Mouse (Mus musculus): ENCODE results near the gene Wfdc21. TPM values are rescaled to one million over a fixed set of nuclear protein-coding genes. Genes with fewer than 3 reads are reported as not detected.

Wfdc21 gene
- polyA plus RNA-seq, 1 experiment from 2014 or later = 3.4 TPM

- Histone ChIP-seq H3K4me3 (ENCODE audit: low read depth, low read length) (no peak overlapping the region), H3K4me1 (replicated peaks; ENCODE audit: control insufficient read depth, insufficient read depth) (no peaks in the 10 kb centered on the region), H3K27ac (replicated peaks) (no peak overlapping the region), H3K36me3 (ENCODE audit: control insufficient read depth, insufficient read depth, low read length) (peaks cover 23% of the 10 kb centered on the region), H3K4me2 (replicated peaks; ENCODE audit: low read depth) (no peak overlapping the region), H3K9ac (ENCODE audit: low read length) (no peak overlapping the region), H3K9me3 (ENCODE audit: control insufficient read depth, low read length) (no peaks in the 10 kb centered on the region), H3K27me3 (ENCODE audit: control insufficient read depth, insufficient read depth, low read length) (no peaks in the 10 kb centered on the region)
- no peak for ATAC-seq (ENCODE audit: low FRiP score, low TSS enrichment)
- WGBS = 74% methylated on average over 14 of the region's 14 CpGs
- DNase-seq (ENCODE audit: low spot score) = no peak
- TF ChIP-seq CTCF (IDR thresholded peaks at IDR 0.05; ENCODE audit: low read depth) = no peak
- TF ChIP-seq EP300 (optimal IDR thresholded peaks at IDR 0.05) = no peak
Measured at GRCm38 (mm10) chr11:83783931-83784600, 37.3 kb downstream of the Wfdc21 start.

GRCm38 (mm10) chr11:83784661-83785060 is 37.9 kb downstream of the Wfdc21 start:
- no peak overlapping the region for H3K27ac ChIP-seq (replicated peaks)
- ATAC-seq (ENCODE audit: low FRiP score, low TSS enrichment) (no peak), DNase-seq (ENCODE audit: low spot score) (no peak)
- H3K9me3 ChIP-seq (ENCODE audit: control insufficient read depth, low read length) = no peaks in the 10 kb centered on the region
- H3K4me2 ChIP-seq (replicated peaks; ENCODE audit: low read depth) = no peak overlapping the region
- TF ChIP-seq CTCF (IDR thresholded peaks at IDR 0.05; ENCODE audit: low read depth) (peak; percentile 39), EP300 (optimal IDR thresholded peaks at IDR 0.05) (no peak)
- H3K36me3 ChIP-seq (ENCODE audit: control insufficient read depth, insufficient read depth, low read length) = peaks cover 23% of the 10 kb centered on the region
- H3K4me3 ChIP-seq (ENCODE audit: low read depth, low read length) = no peak overlapping the region
- WGBS = 80% methylated on average over 2 of the region's 2 CpGs
- H3K9ac ChIP-seq (ENCODE audit: low read length) = no peak overlapping the region
- H3K27me3 ChIP-seq (ENCODE audit: control insufficient read depth, insufficient read depth, low read length) = no peaks in the 10 kb centered on the region
- H3K4me1 ChIP-seq (replicated peaks; ENCODE audit: control insufficient read depth, insufficient read depth) = no peaks in the 10 kb centered on the region

- WGBS = 3% methylated on average over 2 of the region's 2 CpGs
- Histone ChIP-seq H3K4me2 (replicated peaks; ENCODE audit: low read depth) (no peak overlapping the region), H3K36me3 (ENCODE audit: control insufficient read depth, insufficient read depth, low read length) (peaks cover 18% of the 10 kb centered on the region), H3K27me3 (ENCODE audit: control insufficient read depth, insufficient read depth, low read length) (no peaks in the 10 kb centered on the region), H3K27ac (replicated peaks) (no peak overlapping the region), H3K4me1 (replicated peaks; ENCODE audit: control insufficient read depth, insufficient read depth) (no peaks in the 10 kb centered on the region), H3K9me3 (ENCODE audit: control insufficient read depth, low read length) (no peaks in the 10 kb centered on the region), H3K9ac (ENCODE audit: low read length) (no peak overlapping the region), H3K4me3 (ENCODE audit: low read depth, low read length) (no peak overlapping the region)
- DNase-seq (ENCODE audit: low spot score) = peak; percentile 57
- ATAC-seq (ENCODE audit: low FRiP score, low TSS enrichment) = peak; percentile 59; the same call in 1 of the 2 replicates
- TF ChIP-seq CTCF (IDR thresholded peaks at IDR 0.05; ENCODE audit: low read depth) (peak; percentile 87), EP300 (optimal IDR thresholded peaks at IDR 0.05) (no peak)
Measured at GRCm38 (mm10) chr11:83785366-83785765, 38.6 kb downstream of the Wfdc21 start.

GRCm38 (mm10) chr11:83786835-83787234 is 40.1 kb downstream of the Wfdc21 start:
- Histone ChIP-seq H3K4me2 (replicated peaks; ENCODE audit: low read depth) (no peak overlapping the region), H3K9me3 (ENCODE audit: control insufficient read depth, low read length) (no peaks in the 10 kb centered on the region), H3K4me1 (replicated peaks; ENCODE audit: control insufficient read depth, insufficient read depth) (no peaks in the 10 kb centered on the region), H3K9ac (ENCODE audit: low read length) (no peak overlapping the region), H3K27me3 (ENCODE audit: control insufficient read depth, insufficient read depth, low read length) (no peaks in the 10 kb centered on the region), H3K4me3 (ENCODE audit: low read depth, low read length) (no peak overlapping the region), H3K27ac (replicated peaks) (0 out of 2 replicates have a peak overlapping the region, but pooled peaks have one; percentile 18), H3K36me3 (ENCODE audit: control insufficient read depth, insufficient read depth, low read length) (0 out of 2 replicates have a peak, but pooled peaks cover 6% of the 10 kb centered on the region)
- 52% methylated on average over 4 of the region's 4 CpGs for WGBS
- TF ChIP-seq CTCF (IDR thresholded peaks at IDR 0.05; ENCODE audit: low read depth) (no peak), EP300 (optimal IDR thresholded peaks at IDR 0.05) (no peak)
- ATAC-seq (ENCODE audit: low FRiP score, low TSS enrichment) = peak; percentile 46; the same call in 1 of the 2 replicates
- peak; percentile 52 for DNase-seq (ENCODE audit: low spot score)

GRCm38 (mm10) chr11:83787401-83788021 is 40.8 kb downstream of the Wfdc21 start:
- no peaks in the 10 kb centered on the region for H3K9me3 ChIP-seq (ENCODE audit: control insufficient read depth, low read length)
- H3K4me2 ChIP-seq (replicated peaks; ENCODE audit: low read depth) = no peak overlapping the region
- ATAC-seq (ENCODE audit: low FRiP score, low TSS enrichment) (no peak), DNase-seq (ENCODE audit: low spot score) (no peak)
- no peak overlapping the region for H3K9ac ChIP-seq (ENCODE audit: low read length)
- no peaks in the 10 kb centered on the region for H3K27me3 ChIP-seq (ENCODE audit: control insufficient read depth, insufficient read depth, low read length)
- TF ChIP-seq EP300 (optimal IDR thresholded peaks at IDR 0.05) (no peak), CTCF (IDR thresholded peaks at IDR 0.05; ENCODE audit: low read depth) (peak; percentile 32)
- 78% methylated on average over 15 of the region's 15 CpGs for WGBS
- H3K36me3 ChIP-seq (ENCODE audit: control insufficient read depth, insufficient read depth, low read length) = 0 out of 2 replicates have a peak, but pooled peaks cover 6% of the 10 kb centered on the region
- H3K4me1 ChIP-seq (replicated peaks; ENCODE audit: control insufficient read depth, insufficient read depth) = no peaks in the 10 kb centered on the region
- 0 out of 2 replicates have a peak overlapping the region, but pooled peaks have one; percentile 18 for H3K27ac ChIP-seq (replicated peaks)
- H3K4me3 ChIP-seq (ENCODE audit: low read depth, low read length) = no peak overlapping the region

- no peak for TF ChIP-seq CTCF (IDR thresholded peaks at IDR 0.05; ENCODE audit: low read depth)
- no peak for TF ChIP-seq EP300 (optimal IDR thresholded peaks at IDR 0.05)
- no peak overlapping the region for H3K4me2 ChIP-seq (replicated peaks; ENCODE audit: low read depth)
- H3K9me3 ChIP-seq (ENCODE audit: control insufficient read depth, low read length) = no peaks in the 10 kb centered on the region
- no peaks in the 10 kb centered on the region for H3K27me3 ChIP-seq (ENCODE audit: control insufficient read depth, insufficient read depth, low read length)
- no peaks in the 10 kb centered on the region for H3K4me1 ChIP-seq (replicated peaks; ENCODE audit: control insufficient read depth, insufficient read depth)
- 77% methylated on average over 8 of the region's 8 CpGs for WGBS
- no peak overlapping the region for H3K9ac ChIP-seq (ENCODE audit: low read length)
- H3K36me3 ChIP-seq (ENCODE audit: control insufficient read depth, insufficient read depth, low read length) = 0 out of 2 replicates have a peak, but pooled peaks cover under 1% of the 10 kb centered on the region
- no peak overlapping the region for H3K27ac ChIP-seq (replicated peaks)
- H3K4me3 ChIP-seq (ENCODE audit: low read depth, low read length) = no peak overlapping the region
- DNase-seq (ENCODE audit: low spot score) (no peak), ATAC-seq (ENCODE audit: low FRiP score, low TSS enrichment) (no peak)
Measured at GRCm38 (mm10) chr11:83788331-83788730, 41.6 kb downstream of the Wfdc21 start.
